Mouse (Mus musculus) thymus, adult 2 months (tissue): ENCODE results near the gene Naxd. TPM values are rescaled to one million over a fixed set of nuclear protein-coding genes. Genes with fewer than 3 reads are reported as not detected.

Experiments used
- DNase-seq: peaks from one replicate; pipeline ENCODE4 v3.0.0; 2021
- H3K27ac ChIP-seq: fragments of 200-500 bp; 2 replicates; pipeline ENCODE4 v1.5.1; 2012; ENCODE audit warnings: low read length, control low read depth; ENCODE audit not compliant: control insufficient read depth, insufficient read depth
- H3K27me3 ChIP-seq: fragments of 200-500 bp; 2 replicates; pipeline ENCODE4 v1.6.1; 2012; ENCODE audit warnings: mild to moderate bottlenecking, low read length, moderate library complexity, mixed read lengths; ENCODE audit not compliant: control insufficient read depth, insufficient read depth
- H3K36me3 ChIP-seq: fragments of 200-500 bp; 2 replicates; pipeline ENCODE4 v1.6.1; 2012; ENCODE audit warnings: mild to moderate bottlenecking, low read length, moderate library complexity; ENCODE audit not compliant: control insufficient read depth, insufficient read depth
- H3K4me1 ChIP-seq: fragments of 200-500 bp; replicated peaks from 2 replicates; pipeline ENCODE4 v1.6.1; 2012; ENCODE audit warnings: low read length; ENCODE audit not compliant: control insufficient read depth, insufficient read depth
- H3K4me3 ChIP-seq: fragments of 200-500 bp; 2 replicates; pipeline ENCODE4 v1.5.1; 2012; ENCODE audit warnings: mild to moderate bottlenecking, low read length, control low read depth, moderate library complexity; ENCODE audit not compliant: control insufficient read depth, insufficient read depth
- CTCF ChIP-seq: fragments of 200-500 bp; IDR thresholded peaks from 2 replicates; pipeline ENCODE4 v1.5.1; 2012; ENCODE audit warnings: mild to moderate bottlenecking, control low read depth, low read length, moderate library complexity, borderline replicate concordance; ENCODE audit not compliant: control insufficient read depth, poor library complexity, insufficient read depth; ENCODE audit errors: extremely low read depth
- POLR2A ChIP-seq: fragments of 200-500 bp; IDR thresholded peaks from 2 replicates; pipeline ENCODE4 v1.6.1; 2012; ENCODE audit warnings: mild to moderate bottlenecking, low read length, control low read depth, moderate library complexity; ENCODE audit not compliant: control insufficient read depth, poor library complexity, insufficient read depth; ENCODE audit errors: extremely low read depth
- WGBS: fragments of 180-500 bp; shearing (Covaris S2); methylation state at CpG from one replicate; pipeline ENCODE4 v1.1.7; 2018; 5-methylcytosine and 5-hydroxymethylcytosine counted together
- polyA plus RNA-seq: library from polyadenylated mRNA; depleted of rRNA; stranded (reverse); fragments of >200 nt; gene quantifications from 2 replicates; pipeline ENCODE4 v1.2.3, GENCODE M21; 2012

Naxd gene
- polyA plus RNA-seq, 1 experiment = 168 TPM

DNA sequence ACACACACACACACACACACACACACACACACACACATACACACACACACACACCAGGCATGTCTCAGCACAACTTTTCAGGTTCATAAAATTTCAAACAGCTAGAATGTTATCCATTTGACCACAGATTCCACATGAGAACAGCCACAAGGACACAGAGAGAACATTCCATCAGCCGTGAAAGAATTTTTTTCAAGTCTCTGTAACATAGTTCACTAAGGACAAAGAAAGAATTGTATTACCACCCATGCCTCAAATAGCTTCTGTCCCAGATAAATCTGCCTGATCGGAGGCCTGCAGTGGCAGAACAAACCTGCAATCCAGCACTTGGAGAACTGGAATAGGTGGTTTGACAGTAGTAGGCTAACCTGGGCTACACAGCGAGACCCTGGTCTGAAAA, 40.0 kb upstream of the Naxd start:
- H3K27ac ChIP-seq = no peak overlapping the region
- TF ChIP-seq CTCF (no peak), POLR2A (no peak)
- no peak for DNase-seq
- H3K4me3 ChIP-seq = no peak overlapping the region
- no peaks in the 10 kb centered on the region for H3K27me3 ChIP-seq
- peaks cover 24% of the 10 kb centered on the region for H3K4me1 ChIP-seq
- no peaks in the 10 kb centered on the region for H3K36me3 ChIP-seq
- 65% methylated on average over 3 of the region's 3 CpGs for WGBS

DNA sequence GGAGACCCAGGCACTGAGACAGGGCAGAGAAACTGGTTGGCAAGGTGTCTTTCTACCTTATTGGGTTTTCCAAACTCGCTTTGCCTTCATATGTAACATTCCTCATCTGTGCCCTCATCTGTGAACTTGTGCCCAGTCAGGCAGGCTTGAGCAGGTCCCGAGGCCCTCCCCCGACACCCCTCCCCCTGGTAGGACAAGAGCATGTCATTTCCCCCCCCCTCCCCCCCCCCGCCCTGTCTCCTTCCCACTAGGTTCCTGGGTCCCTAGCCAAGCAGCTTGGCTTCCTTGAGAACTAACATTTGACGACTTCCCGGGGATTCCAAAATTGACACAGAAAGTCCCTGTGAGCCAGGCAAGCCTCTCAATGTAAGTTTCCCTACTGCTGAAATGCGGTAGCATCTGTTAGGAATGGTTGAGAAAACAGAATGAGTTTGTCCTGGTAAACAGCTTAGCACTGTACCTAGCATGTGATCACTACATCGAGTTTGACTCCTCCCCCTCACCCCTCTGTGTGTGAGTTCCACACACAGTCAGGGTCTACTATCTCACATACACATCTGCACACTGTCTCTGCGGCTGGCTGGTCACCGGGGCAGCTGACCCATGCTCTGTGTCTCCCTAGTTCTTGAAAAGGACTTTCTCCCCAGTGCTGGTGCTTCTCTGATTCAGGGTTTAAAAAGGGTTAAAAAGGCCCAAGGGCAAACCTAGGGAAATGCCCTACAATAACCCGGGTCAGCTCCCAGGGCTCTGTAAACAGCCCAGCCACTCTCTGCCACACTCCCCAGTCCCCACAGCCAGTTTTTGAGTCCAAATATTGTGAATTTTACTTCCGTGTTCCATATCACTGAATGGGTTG, 39.1 kb upstream of the Naxd start:
- DNase-seq = no peak
- 70% methylated on average over 12 of the region's 12 CpGs for WGBS
- Histone ChIP-seq H3K27me3 (no peaks in the 10 kb centered on the region), H3K27ac (0 out of 2 replicates have a peak overlapping the region, but pooled peaks have one; percentile 21), H3K36me3 (no peaks in the 10 kb centered on the region), H3K4me1 (peaks cover 19% of the 10 kb centered on the region), H3K4me3 (no peak overlapping the region)
- no peak for TF ChIP-seq POLR2A
- TF ChIP-seq CTCF = no peak

DNA sequence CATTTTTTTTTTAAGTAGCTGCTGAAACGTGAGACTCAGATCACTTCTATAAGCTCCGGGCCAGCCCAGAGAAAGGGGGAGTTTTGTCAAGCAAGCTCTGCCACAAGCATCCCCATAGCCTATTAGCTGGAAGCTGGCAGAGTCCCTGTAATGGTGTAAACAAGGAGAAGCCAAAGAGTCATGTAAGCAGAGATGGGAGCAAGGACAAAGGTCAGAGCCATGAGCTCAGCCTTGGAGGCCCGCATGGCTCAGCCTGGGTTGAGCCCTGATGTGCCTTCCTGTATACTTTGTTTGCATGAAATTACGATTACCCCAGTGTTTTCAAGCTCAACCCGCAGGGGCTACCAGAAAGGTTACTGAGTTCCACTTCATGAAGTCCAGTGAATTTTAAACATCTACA, 38.3 kb upstream of the Naxd start:
- Histone ChIP-seq H3K27ac (no peak overlapping the region), H3K4me3 (no peak overlapping the region), H3K36me3 (no peaks in the 10 kb centered on the region), H3K4me1 (peaks cover 20% of the 10 kb centered on the region), H3K27me3 (no peaks in the 10 kb centered on the region)
- TF ChIP-seq POLR2A (no peak), CTCF (no peak)
- DNase-seq = no peak
- 89% methylated on average over 5 of the region's 5 CpGs for WGBS

DNA sequence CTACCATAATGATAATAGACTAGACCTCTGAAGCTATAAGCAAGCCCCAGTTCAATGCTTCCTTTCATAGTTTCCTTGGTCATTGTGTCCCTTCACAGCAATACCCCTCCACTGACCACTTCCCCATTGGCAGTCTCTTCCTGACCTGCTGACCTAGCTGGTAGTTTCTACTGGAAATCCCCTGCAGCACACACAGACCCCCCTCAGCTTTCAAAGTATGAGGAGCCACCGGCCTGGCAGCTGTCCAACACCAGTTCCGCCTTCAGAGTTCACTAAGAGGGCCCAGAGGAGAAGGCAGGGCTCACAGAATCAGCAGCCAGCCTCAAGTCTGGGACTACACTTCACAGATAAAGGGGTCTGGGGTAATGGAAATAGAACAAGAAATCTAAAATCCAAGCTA, 36.4 kb upstream of the Naxd start:
- Histone ChIP-seq H3K4me3 (no peak overlapping the region), H3K36me3 (no peaks in the 10 kb centered on the region), H3K27me3 (no peaks in the 10 kb centered on the region), H3K4me1 (peaks cover 19% of the 10 kb centered on the region), H3K27ac (no peak overlapping the region)
- TF ChIP-seq POLR2A = no peak
- TF ChIP-seq CTCF = no peak
- 26% methylated on average over 2 of the region's 2 CpGs for WGBS
- no peak for DNase-seq

DNA sequence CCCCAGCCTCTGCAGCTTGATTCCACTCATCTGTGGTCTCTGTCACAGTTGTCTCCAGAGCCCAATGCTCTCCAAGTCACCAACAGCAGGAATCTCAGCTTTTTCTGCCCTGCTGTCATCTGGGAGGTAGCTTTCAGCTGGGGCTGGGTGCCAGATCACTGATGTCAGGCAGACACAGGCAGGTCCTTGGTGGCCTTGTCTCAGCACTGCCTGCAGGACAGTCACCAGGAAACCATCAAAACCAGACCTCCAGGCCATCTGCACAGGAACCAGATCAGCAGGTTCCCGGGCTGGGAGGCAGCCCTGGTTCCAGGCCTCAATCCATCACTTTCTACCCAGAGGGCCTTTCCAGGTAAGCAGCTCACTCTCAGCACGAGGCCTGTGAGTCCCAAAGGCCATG, 35.5 kb upstream of the Naxd start:
- Histone ChIP-seq H3K27me3 (no peaks in the 10 kb centered on the region), H3K36me3 (no peaks in the 10 kb centered on the region), H3K4me3 (no peak overlapping the region), H3K27ac (no peak overlapping the region), H3K4me1 (peaks cover 18% of the 10 kb centered on the region)
- no peak for DNase-seq
- WGBS = 66% methylated on average over 2 of the region's 2 CpGs
- TF ChIP-seq CTCF = no peak
- no peak for TF ChIP-seq POLR2A

DNA sequence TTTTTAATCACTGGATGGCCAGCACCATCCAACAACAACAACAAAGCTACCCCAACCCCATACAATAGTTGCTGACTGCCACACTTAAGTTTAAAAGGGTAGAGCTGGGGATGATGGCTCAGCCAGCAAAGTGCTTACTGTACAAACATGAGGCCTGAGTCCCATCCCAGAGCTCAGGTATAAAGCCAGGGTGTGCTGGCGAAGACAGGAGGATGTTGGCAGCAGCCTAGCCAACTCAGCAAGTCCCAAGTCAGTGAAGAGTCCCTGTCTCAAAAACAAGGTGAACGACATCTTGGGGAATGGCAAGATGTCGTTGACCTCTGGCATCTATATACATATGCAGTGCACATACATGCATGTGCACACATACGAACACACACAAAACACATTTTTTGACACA, 34.7 kb upstream of the Naxd start:
- no peak overlapping the region for H3K4me3 ChIP-seq

DNA sequence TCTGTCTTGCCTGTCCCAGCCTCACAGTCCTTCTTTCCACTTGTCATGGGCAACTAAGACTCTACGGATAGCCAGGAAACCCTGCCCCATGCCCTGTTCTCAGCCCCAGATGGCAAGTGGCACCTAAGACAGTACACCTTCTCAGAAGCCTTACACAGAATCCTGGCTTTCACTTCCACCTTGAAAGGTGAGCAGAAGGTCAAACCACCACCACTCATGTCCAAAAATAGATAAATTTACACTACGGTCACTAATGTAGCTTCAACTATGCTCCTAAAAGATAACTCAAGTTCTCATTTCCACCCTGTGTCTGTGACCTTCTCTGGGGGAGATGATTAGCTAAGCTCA, 33.8 kb upstream of the Naxd start:
- H3K27me3 ChIP-seq = no peaks in the 10 kb centered on the region

More for the DNA sequence above, 34.7 kb upstream of the Naxd start:
- H3K27ac ChIP-seq = no peak overlapping the region
- H3K4me1 ChIP-seq = peaks cover 18% of the 10 kb centered on the region
- no peak for TF ChIP-seq POLR2A
- no peaks in the 10 kb centered on the region for H3K36me3 ChIP-seq
- no peak for DNase-seq
- over 99% methylated on average over 4 of the region's 4 CpGs for WGBS
- H3K27me3 ChIP-seq = no peaks in the 10 kb centered on the region

More for the DNA sequence above, 33.8 kb upstream of the Naxd start:
- H3K4me1 ChIP-seq = peaks cover 18% of the 10 kb centered on the region
- DNase-seq = no peak
- no peaks in the 10 kb centered on the region for H3K36me3 ChIP-seq
- H3K27ac ChIP-seq = no peak overlapping the region
- TF ChIP-seq POLR2A = no peak
- TF ChIP-seq CTCF = no peak
- WGBS = 60% methylated on average over 2 of the region's 2 CpGs
- H3K4me3 ChIP-seq = no peak overlapping the region
